Mouse (Mus musculus) layer of hippocampus, postnatal 10 days (tissue): ENCODE data around the gene Spty2d1. TPM values are rescaled to one million over a fixed set of nuclear protein-coding genes. Genes with fewer than 3 reads are reported as not detected.
"Not testable (repeated sequence)": the region's sequence is repeated elsewhere in the genome, so short reads cannot be mapped to it uniquely, and the experiment has no call there.

Experiments used
- DNase-seq, 2 experiments: peaks; one replicate each; pipeline ENCODE4 v3.0.0; 2021; ENCODE audit warnings: low spot score in 2 of 2
- total RNA-seq, 2 experiments: library from RNA; stranded (reverse); gene quantifications; 2 replicates each; pipeline ENCODE4 v1.2.3; 2021

Gene Spty2d1
- total RNA-seq, 2 experiments from 2014 or later: 11.0 TPM

GRCm38 (mm10) chr7:46993079-46993478, 15.1 kb downstream of the Spty2d1 start:
- no peak for DNase-seq

GRCm38 (mm10) chr7:46989387-46989786, 18.8 kb downstream of the Spty2d1 start:
- DNase-seq: not testable (repeated sequence)

GRCm38 (mm10) chr7:46987073-46987472, 21.1 kb downstream of the Spty2d1 start:
- DNase-seq: no peak

- no peak for DNase-seq
Observed at GRCm38 (mm10) chr7:46986646-46987045, 21.6 kb downstream of the Spty2d1 start.

GRCm38 (mm10) chr7:46985718-46986505, 22.3 kb downstream of the Spty2d1 start:
- no peak for DNase-seq

- no peak for DNase-seq
Observed at GRCm38 (mm10) chr7:46983280-46983679, 24.9 kb downstream of the Spty2d1 start, which contains the start of gene Gm9999. Gene Gm9999 (plus strand): TSS chr7:46983580.

- no peak for DNase-seq
Observed at GRCm38 (mm10) chr7:46975456-46975855, 32.8 kb downstream of the Spty2d1 start.

- no peak for DNase-seq
Observed at GRCm38 (mm10) chr7:46974648-46975047, 33.6 kb downstream of the Spty2d1 start.

GRCm38 (mm10) chr7:46969898-46970297, 38.3 kb downstream of the Spty2d1 start:
- no peak for DNase-seq

- no peak for DNase-seq
Observed at GRCm38 (mm10) chr7:46964070-46964469, 44.1 kb downstream of the Spty2d1 start.

- DNase-seq: peak; percentile 70 to 79
Observed at GRCm38 (mm10) chr7:46962806-46963618, 45.2 kb downstream of the Spty2d1 start.

GRCm38 (mm10) chr7:46962132-46962531, 46.1 kb downstream of the Spty2d1 start:
- DNase-seq: no peak

GRCm38 (mm10) chr7:46960991-46961390, 47.2 kb downstream of the Spty2d1 start:
- DNase-seq: no peak

- DNase-seq: no peak
Observed at GRCm38 (mm10) chr7:46958853-46959252, 49.4 kb downstream of the Spty2d1 start.

- peak; percentile 89 to 92 for DNase-seq
Observed at GRCm38 (mm10) chr7:46957831-46958691, 50.1 kb downstream of the Spty2d1 start, which contains the start of gene Uevld. Gene Uevld (minus strand): TSS chr7:46958527.

Other genes with a start within 250 kb of the Spty2d1 start
- gene Hps5, start 212.3 kb downstream of the Spty2d1 start, total RNA-seq: 10 to 100 TPM; 15.4 to 21.7 TPM
- gene Gtf2h1, start 212.3 kb downstream of the Spty2d1 start, total RNA-seq: 10 to 100 TPM; 32.9 to 38.1 TPM
- gene Ldha, start 166.9 kb downstream of the Spty2d1 start, total RNA-seq: 100 to 1,000 TPM; 430 to 445 TPM
- gene Ldhc, start 147.2 kb downstream of the Spty2d1 start, total RNA-seq: not detected
- gene Tsg101, start 88.4 kb downstream of the Spty2d1 start, total RNA-seq: 100 to 1,000 TPM in 1 of 2 experiments, 10 to 100 TPM in 1; 99.9 to 104 TPM
- 10 to 100 TPM; 11.4 TPM for gene Uevld, start 49.9 kb downstream of the Spty2d1 start, total RNA-seq
- gene Gm9999, start 24.8 kb downstream of the Spty2d1 start, total RNA-seq: not detected
- gene Tmem86a, start 42.2 kb upstream of the Spty2d1 start, total RNA-seq: 10 to 100 TPM; 14.7 to 15.5 TPM
- gene Ptpn5, start 125.3 kb upstream of the Spty2d1 start, total RNA-seq: 100 to 1,000 TPM; 121 to 129 TPM
- gene Mrgpra6, start 196.5 kb upstream of the Spty2d1 start, total RNA-seq: not detected
- gene Mrgpra9, start 244.4 kb upstream of the Spty2d1 start, total RNA-seq: not detected